Mouse (Mus musculus): ENCODE results near the gene Selplg. TPM values are rescaled to one million over a fixed set of nuclear protein-coding genes. Genes with fewer than 3 reads are reported as not detected.

Selplg gene
- total and polyA plus RNA-seq, 3 experiments = 3.4 to 14.1 (median 4.5) TPM

GRCm38 (mm10) chr5:113775585-113775984 is 56.9 kb downstream of the Selplg start:
- H3K9ac ChIP-seq (ENCODE audit: low read depth, low read length) = no peak overlapping the region
- no peak overlapping the region for H3K4me3 ChIP-seq
- H3K4me1 ChIP-seq (ENCODE audit: control insufficient read depth, insufficient read depth, low read length) = no peaks in the 10 kb centered on the region
- intact Hi-C loops (cut with DNase I) = no loop called here
- no peak for DNase-seq
- no peaks in the 10 kb centered on the region for H3K36me3 ChIP-seq (ENCODE audit: control insufficient read depth, insufficient read depth, low read length)
- peaks cover 5% of the 10 kb centered on the region for H3K79me2 ChIP-seq (replicated peaks; ENCODE audit: control insufficient read depth, insufficient read depth, low read length)
- TF ChIP-seq EP300 (IDR thresholded peaks at IDR 0.05; ENCODE audit: insufficient read depth, low read depth, low read length) (no peak), POLR2A (IDR thresholded peaks at IDR 0.05; ENCODE audit: insufficient read depth, low read depth, low read length) (no peak), CTCF (IDR thresholded peaks at IDR 0.05) (no peak)
- WGBS = 89% methylated on average over 10 of the region's 10 CpGs
- no peak overlapping the region for H3K27ac ChIP-seq
- no peaks in the 10 kb centered on the region for H3K27me3 ChIP-seq (ENCODE audit: control insufficient read depth, insufficient read depth, low read length)

GRCm38 (mm10) chr5:113773664-113774063 is 58.8 kb downstream of the Selplg start:
- WGBS = under 1% methylated on average over 7 of the region's 7 CpGs
- peaks cover 9% of the 10 kb centered on the region for H3K79me2 ChIP-seq (replicated peaks; ENCODE audit: control insufficient read depth, insufficient read depth, low read length)
- H3K36me3 ChIP-seq (ENCODE audit: control insufficient read depth, insufficient read depth, low read length) = no peaks in the 10 kb centered on the region
- peak overlapping the region; percentile 82 for H3K27ac ChIP-seq
- intact Hi-C loops (cut with DNase I) = loop anchor here (1.0 to 5.0 kb wide), 4 partner anchors 42 to 669 kb away; partner anchors contain the start of genes Mmab, Mvk and Ssh1
- no peaks in the 10 kb centered on the region for H3K27me3 ChIP-seq (ENCODE audit: control insufficient read depth, insufficient read depth, low read length)
- TF ChIP-seq CTCF (IDR thresholded peaks at IDR 0.05) (peak; percentile 97), POLR2A (IDR thresholded peaks at IDR 0.05; ENCODE audit: insufficient read depth, low read depth, low read length) (no peak), EP300 (IDR thresholded peaks at IDR 0.05; ENCODE audit: insufficient read depth, low read depth, low read length) (peak; percentile 83)
- peak overlapping the region; percentile 96 for H3K4me3 ChIP-seq
- peak; percentile 86 to 91 for DNase-seq
- no peaks in the 10 kb centered on the region for H3K4me1 ChIP-seq (ENCODE audit: control insufficient read depth, insufficient read depth, low read length)
- no peak overlapping the region for H3K9ac ChIP-seq (ENCODE audit: low read depth, low read length)

GRCm38 (mm10) chr5:113772905-113773519 is 59.4 kb downstream of the Selplg start:
- no peaks in the 10 kb centered on the region for H3K4me1 ChIP-seq (ENCODE audit: control insufficient read depth, insufficient read depth, low read length)
- H3K9ac ChIP-seq (ENCODE audit: low read depth, low read length) = peak overlapping the region; percentile 86
- no peak for DNase-seq
- TF ChIP-seq CTCF (IDR thresholded peaks at IDR 0.05) (no peak), POLR2A (IDR thresholded peaks at IDR 0.05; ENCODE audit: insufficient read depth, low read depth, low read length) (no peak), EP300 (IDR thresholded peaks at IDR 0.05; ENCODE audit: insufficient read depth, low read depth, low read length) (no peak)
- no peaks in the 10 kb centered on the region for H3K27me3 ChIP-seq (ENCODE audit: control insufficient read depth, insufficient read depth, low read length)
- H3K27ac ChIP-seq = peak overlapping the region; percentile 82
- peak overlapping the region; percentile 96 for H3K4me3 ChIP-seq
- no peaks in the 10 kb centered on the region for H3K36me3 ChIP-seq (ENCODE audit: control insufficient read depth, insufficient read depth, low read length)
- peaks cover 12% of the 10 kb centered on the region for H3K79me2 ChIP-seq (replicated peaks; ENCODE audit: control insufficient read depth, insufficient read depth, low read length)
- intact Hi-C loops (cut with DNase I) = loop anchor here (5.0 kb wide), 3 partner anchors 179 to 669 kb away; partner anchors contain the start of genes Mmab, Mvk and Ssh1
- under 1% methylated on average over 21 of the region's 38 CpGs for WGBS

- Histone ChIP-seq H3K36me3 (ENCODE audit: control insufficient read depth, insufficient read depth, low read length) (no peaks in the 10 kb centered on the region), H3K4me1 (ENCODE audit: control insufficient read depth, insufficient read depth, low read length) (no peaks in the 10 kb centered on the region), H3K27me3 (ENCODE audit: control insufficient read depth, insufficient read depth, low read length) (no peaks in the 10 kb centered on the region), H3K9ac (ENCODE audit: low read depth, low read length) (peak within 1 kb of the TSS; percentile 91), H3K79me2 (replicated peaks; ENCODE audit: control insufficient read depth, insufficient read depth, low read length) (peaks cover 13% of the 10 kb centered on the region), H3K4me3 (peak within 1 kb of the TSS; percentile 96), H3K27ac (peak within 1 kb of the TSS; percentile 100)
- intact Hi-C loops (cut with DNase I) = loop anchor here (5.0 kb wide), 3 partner anchors 180 to 670 kb away; partner anchors contain the start of genes Mmab, Mvk and Ssh1
- peak; percentile 97 to 98 for DNase-seq
- TF ChIP-seq CTCF (IDR thresholded peaks at IDR 0.05) (no peak), EP300 (IDR thresholded peaks at IDR 0.05; ENCODE audit: insufficient read depth, low read depth, low read length) (peak; percentile 71; the same call in 1 of the 2 replicates), POLR2A (IDR thresholded peaks at IDR 0.05; ENCODE audit: insufficient read depth, low read depth, low read length) (peak; percentile 64)
- under 1% methylated on average over 48 of the region's 49 CpGs for WGBS
Observed at GRCm38 (mm10) chr5:113772450-113772895, 60.0 kb downstream of the Selplg start, which contains the start of the genes Sart3 and Iscu. Gene Sart3, minus strand, starts transcription at chr5:113772510. Gene Iscu, plus strand, starts transcription at chr5:113772748.

- no peaks in the 10 kb centered on the region for H3K27me3 ChIP-seq (ENCODE audit: control insufficient read depth, insufficient read depth, low read length)
- TF ChIP-seq POLR2A (IDR thresholded peaks at IDR 0.05; ENCODE audit: insufficient read depth, low read depth, low read length) (peak; percentile 53), CTCF (IDR thresholded peaks at IDR 0.05) (no peak), EP300 (IDR thresholded peaks at IDR 0.05; ENCODE audit: insufficient read depth, low read depth, low read length) (peak; percentile 54; the same call in 1 of the 2 replicates)
- peaks cover 13% of the 10 kb centered on the region for H3K79me2 ChIP-seq (replicated peaks; ENCODE audit: control insufficient read depth, insufficient read depth, low read length)
- under 1% methylated on average over 96 of the region's 97 CpGs for WGBS
- peak; percentile 89 to 91 for DNase-seq
- H3K9ac ChIP-seq (ENCODE audit: low read depth, low read length) = peak overlapping the region; percentile 91
- peak overlapping the region; percentile 96 for H3K4me3 ChIP-seq
- H3K4me1 ChIP-seq (ENCODE audit: control insufficient read depth, insufficient read depth, low read length) = no peaks in the 10 kb centered on the region
- peak overlapping the region; percentile 100 for H3K27ac ChIP-seq
- intact Hi-C loops (cut with DNase I) = loop anchor here (2.0 to 5.0 kb wide), 4 partner anchors 35 to 671 kb away; partner anchors contain the start of genes Mmab, Mvk and Ssh1
- no peaks in the 10 kb centered on the region for H3K36me3 ChIP-seq (ENCODE audit: control insufficient read depth, insufficient read depth, low read length)
Observed at GRCm38 (mm10) chr5:113771213-113772162, 61.0 kb downstream of the Selplg start.

All from heart, adult 2 months (tissue).